Mouse (Mus musculus) myocyte (in vitro differentiated cells): ENCODE results near the gene Fhl2. TPM values are rescaled to one million over a fixed set of nuclear protein-coding genes. Genes with fewer than 3 reads are reported as not detected.

Experiments
- H3K27me3 ChIP-seq: one replicate; pipeline ENCODE4 v1.6.1; 2011; ENCODE audit not compliant: control insufficient read depth, insufficient read depth, insufficient read length
- H3K36me3 ChIP-seq: one replicate; pipeline ENCODE4 v1.6.1; 2011; ENCODE audit not compliant: control insufficient read depth, insufficient read depth
- H3K4me2 ChIP-seq: one replicate; pipeline ENCODE4 v1.6.1; 2011; ENCODE audit warnings: low read depth, control low read depth
- H3K4me3 ChIP-seq: one replicate; pipeline ENCODE4 v1.5.1; 2011; ENCODE audit warnings: mild to moderate bottlenecking, control low read depth, moderate library complexity
- H3K79me2 ChIP-seq: one replicate; pipeline ENCODE4 v1.6.1; 2011; ENCODE audit not compliant: control insufficient read depth, insufficient read depth
- H3ac ChIP-seq: one replicate; pipeline ENCODE4 v1.6.1; 2011; ENCODE audit not compliant: control insufficient read depth, insufficient read length
- CEBPB ChIP-seq: IDR thresholded peaks from 2 replicates; pipeline ENCODE4 v1.6.1; 2011; ENCODE audit warnings: mild to moderate bottlenecking, moderate library complexity; ENCODE audit not compliant: poor library complexity, insufficient read depth, severe bottlenecking
- E2F4 ChIP-seq: IDR thresholded peaks from one replicate; pipeline ENCODE4 v1.6.1; 2011; ENCODE audit warnings: mild to moderate bottlenecking, control low read depth, moderate library complexity; ENCODE audit not compliant: insufficient read depth
- MAX ChIP-seq: IDR thresholded peaks from one replicate; pipeline ENCODE4 v1.6.1; 2011; ENCODE audit warnings: low read depth, mild to moderate bottlenecking, control low read depth
- MYOD1 ChIP-seq, 3 experiments: IDR thresholded peaks; one replicate each; pipeline ENCODE4 v1.6.1; 2011; ENCODE audit warnings: control low read depth in 2 of 3, low read depth in 2 of 3, mild to moderate bottlenecking in 2 of 3, moderate library complexity in 1 of 3; ENCODE audit not compliant: insufficient read length in 2 of 3, control insufficient read depth in 1 of 3
- MYOG ChIP-seq, 3 experiments: IDR thresholded peaks; one replicate each; pipeline ENCODE4 v1.6.1; 2011; ENCODE audit warnings: control low read depth in 2 of 3, low read depth in 2 of 3, mild to moderate bottlenecking in 2 of 3; ENCODE audit not compliant: insufficient read length in 2 of 3, control insufficient read depth in 1 of 3, insufficient read depth in 1 of 3
- POLR2A ChIP-seq: IDR thresholded peaks from one replicate; pipeline ENCODE4 v1.6.1; 2011; ENCODE audit warnings: low read depth, mild to moderate bottlenecking, control low read depth, moderate library complexity; ENCODE audit not compliant: insufficient read length
- POLR2AphosphoS2 ChIP-seq: IDR thresholded peaks from one replicate; pipeline ENCODE4 v1.6.1; 2011; ENCODE audit warnings: low read depth, control low read depth; ENCODE audit not compliant: insufficient read length
- SRF ChIP-seq: IDR thresholded peaks from one replicate; pipeline ENCODE4 v1.6.1; 2011; ENCODE audit warnings: low read depth; ENCODE audit not compliant: control insufficient read depth, insufficient read length
- TCF12 ChIP-seq: IDR thresholded peaks from one replicate; pipeline ENCODE4 v1.6.1; 2011; ENCODE audit warnings: mild to moderate bottlenecking, control low read depth; ENCODE audit not compliant: poor library complexity, insufficient read depth, severe bottlenecking
- TCF3 ChIP-seq: IDR thresholded peaks from one replicate; pipeline ENCODE4 v1.6.1; 2011; ENCODE audit warnings: low read depth, control low read depth; ENCODE audit not compliant: insufficient read length
- USF1 ChIP-seq: IDR thresholded peaks from one replicate; pipeline ENCODE4 v1.6.1; 2011; ENCODE audit warnings: low read depth, mild to moderate bottlenecking, control low read depth, moderate library complexity
- polyA plus RNA-seq: library from polyadenylated mRNA; unstranded; fragments of >200 nt; fragmentation: generic; extraction: Trizol; gene quantifications from one replicate; pipeline ENCODE4 v1.2.1, GENCODE M21; 2012; ENCODE audit warnings: missing spikeins

Gene Fhl2
- polyA plus RNA-seq, 1 experiment, result 58.2 TPM

DNA sequence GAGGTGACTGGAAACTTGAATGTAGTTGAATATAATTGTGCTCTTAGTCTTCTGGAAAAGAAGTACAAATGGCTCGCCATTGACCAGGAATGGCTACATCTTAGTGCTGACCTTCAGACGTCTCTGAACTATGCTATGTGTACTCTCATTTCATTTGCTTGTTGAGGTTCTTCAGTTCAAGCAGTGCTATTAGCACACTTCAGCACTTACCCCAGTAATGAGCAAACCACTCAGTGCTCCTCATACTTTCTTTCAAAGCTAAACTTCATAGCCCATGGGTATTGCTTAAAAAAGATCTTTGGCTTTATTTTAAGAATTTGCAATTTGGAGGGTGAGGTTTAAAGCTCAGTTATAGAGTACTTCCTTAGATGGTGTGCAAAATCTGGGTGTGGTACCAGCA is 88.1 kb downstream of the Fhl2 start:
- Histone ChIP-seq H3ac (no peak overlapping the region), H3K79me2 (peaks cover 17% of the 10 kb centered on the region), H3K27me3 (no peaks in the 10 kb centered on the region), H3K36me3 (peaks cover 32% of the 10 kb centered on the region), H3K4me2 (no peak overlapping the region), H3K4me3 (no peak overlapping the region)
- no peak for TF ChIP-seq POLR2AphosphoS2

DNA sequence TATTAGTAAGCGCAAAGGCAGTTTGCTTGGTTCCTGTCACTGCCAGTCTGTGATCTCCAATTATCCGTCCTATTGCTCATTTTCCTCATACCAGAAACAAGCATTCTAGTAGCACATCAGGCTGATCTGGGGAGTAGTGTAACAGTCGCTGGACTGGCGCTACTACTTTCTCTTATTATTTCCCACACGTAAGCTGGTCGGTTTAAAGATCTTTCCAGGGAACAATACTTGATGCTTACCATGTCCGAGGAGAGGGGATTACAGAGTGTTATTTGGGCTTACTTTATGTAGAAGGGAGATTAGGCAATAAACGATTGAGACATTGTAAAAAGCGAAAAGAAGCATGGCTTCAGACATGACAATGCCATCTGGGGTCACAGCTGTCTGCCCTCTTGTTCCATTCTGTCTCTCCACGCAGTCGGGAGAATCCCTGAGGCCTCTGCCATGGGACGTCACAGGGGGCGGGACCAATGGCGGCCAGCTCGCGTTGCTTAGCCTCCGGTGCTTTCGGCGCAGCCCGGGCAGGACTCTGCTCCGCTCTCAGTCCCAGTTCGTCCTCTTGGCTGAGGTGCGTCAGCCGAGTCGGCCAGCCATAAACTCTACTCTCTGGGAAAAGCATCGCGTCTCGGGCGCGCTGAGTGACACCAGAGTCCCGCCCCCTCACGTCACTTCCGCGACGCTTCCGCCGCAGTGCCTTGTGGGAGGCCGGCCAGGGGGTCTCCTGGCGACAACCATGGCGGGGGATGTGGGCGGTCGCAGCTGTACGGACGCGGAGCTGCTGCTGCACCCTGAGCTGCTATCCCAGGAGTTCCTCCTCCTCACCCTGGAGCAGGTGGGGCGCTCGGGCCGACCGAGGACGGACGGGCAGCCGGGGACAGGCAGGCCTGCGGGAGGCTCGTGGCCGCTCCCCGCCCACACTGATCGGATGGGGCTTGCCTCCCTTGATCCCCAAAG is 98.5 kb downstream of the Fhl2 start, which contains the start of the genes Tgfbrap1 and AI597479:
Tgfbrap1 (minus strand) TSS at position 607 of the 954 bp plus-strand sequence.
AI597479 (plus strand) TSS at position 680 of the 954 bp plus-strand sequence.
- peak within 1 kb of the TSS; percentile 82 for H3K4me2 ChIP-seq
- H3K27me3 ChIP-seq, result no peaks in the 10 kb centered on the region
- peak; percentile 89 for TF ChIP-seq POLR2AphosphoS2
- TF ChIP-seq MYOD1 (IDR thresholded peaks at IDR 0.05; ENCODE audit: control insufficient read depth in 1 of 3, insufficient read length in 2 of 3, low read depth in 2 of 3), result peak; percentile 52 to 82 (median 80)
- TF ChIP-seq SRF, result peak; percentile 32
- no peak for TF ChIP-seq TCF3
- TF ChIP-seq POLR2A, result peak; percentile 89
- TF ChIP-seq E2F4, result no peak
- TF ChIP-seq MYOG (IDR thresholded peaks at IDR 0.05; ENCODE audit: control insufficient read depth in 1 of 3, insufficient read depth in 1 of 3, insufficient read length in 2 of 3, low read depth in 2 of 3), result peak; percentile 35 to 55 (median 46)
- TF ChIP-seq TCF12, result no peak
- no peak for TF ChIP-seq USF1
- no peak for TF ChIP-seq CEBPB
- peak within 1 kb of the TSS; percentile 81 for H3ac ChIP-seq
- peaks cover 39% of the 10 kb centered on the region for H3K79me2 ChIP-seq
- H3K36me3 ChIP-seq, result peaks cover 18% of the 10 kb centered on the region
- peak within 1 kb of the TSS; percentile 76 for H3K4me3 ChIP-seq

DNA sequence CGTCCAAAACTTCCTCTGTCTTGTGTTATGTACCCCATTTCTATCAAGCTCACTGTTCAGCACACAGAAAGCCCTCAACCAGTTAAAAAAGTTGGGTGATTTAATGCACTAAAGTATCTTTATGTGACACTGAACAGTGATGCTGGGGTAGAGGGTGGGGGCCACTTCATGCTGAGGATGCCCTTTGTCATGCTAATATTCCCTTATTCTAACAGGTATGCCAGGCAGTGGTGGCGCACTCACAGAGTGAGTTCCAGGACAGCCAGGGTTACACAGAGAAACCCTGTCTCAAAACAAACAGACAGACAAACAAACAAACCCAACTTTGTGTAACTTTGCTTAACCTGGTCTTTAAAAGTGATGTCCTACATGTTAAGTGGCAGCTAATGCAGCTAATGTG is 102.6 kb downstream of the Fhl2 start:
- H3K4me2 ChIP-seq, result no peak overlapping the region
- TF ChIP-seq E2F4, result no peak
- TF ChIP-seq TCF12, result no peak
- TF ChIP-seq USF1, result no peak
- TF ChIP-seq MAX, result no peak
- no peak for TF ChIP-seq TCF3
- TF ChIP-seq POLR2A, result no peak
- peaks cover 5% of the 10 kb centered on the region for H3K79me2 ChIP-seq
- H3K4me3 ChIP-seq, result no peak overlapping the region
- H3ac ChIP-seq, result no peak overlapping the region
- H3K27me3 ChIP-seq, result no peaks in the 10 kb centered on the region
- H3K36me3 ChIP-seq, result no peaks in the 10 kb centered on the region

DNA sequence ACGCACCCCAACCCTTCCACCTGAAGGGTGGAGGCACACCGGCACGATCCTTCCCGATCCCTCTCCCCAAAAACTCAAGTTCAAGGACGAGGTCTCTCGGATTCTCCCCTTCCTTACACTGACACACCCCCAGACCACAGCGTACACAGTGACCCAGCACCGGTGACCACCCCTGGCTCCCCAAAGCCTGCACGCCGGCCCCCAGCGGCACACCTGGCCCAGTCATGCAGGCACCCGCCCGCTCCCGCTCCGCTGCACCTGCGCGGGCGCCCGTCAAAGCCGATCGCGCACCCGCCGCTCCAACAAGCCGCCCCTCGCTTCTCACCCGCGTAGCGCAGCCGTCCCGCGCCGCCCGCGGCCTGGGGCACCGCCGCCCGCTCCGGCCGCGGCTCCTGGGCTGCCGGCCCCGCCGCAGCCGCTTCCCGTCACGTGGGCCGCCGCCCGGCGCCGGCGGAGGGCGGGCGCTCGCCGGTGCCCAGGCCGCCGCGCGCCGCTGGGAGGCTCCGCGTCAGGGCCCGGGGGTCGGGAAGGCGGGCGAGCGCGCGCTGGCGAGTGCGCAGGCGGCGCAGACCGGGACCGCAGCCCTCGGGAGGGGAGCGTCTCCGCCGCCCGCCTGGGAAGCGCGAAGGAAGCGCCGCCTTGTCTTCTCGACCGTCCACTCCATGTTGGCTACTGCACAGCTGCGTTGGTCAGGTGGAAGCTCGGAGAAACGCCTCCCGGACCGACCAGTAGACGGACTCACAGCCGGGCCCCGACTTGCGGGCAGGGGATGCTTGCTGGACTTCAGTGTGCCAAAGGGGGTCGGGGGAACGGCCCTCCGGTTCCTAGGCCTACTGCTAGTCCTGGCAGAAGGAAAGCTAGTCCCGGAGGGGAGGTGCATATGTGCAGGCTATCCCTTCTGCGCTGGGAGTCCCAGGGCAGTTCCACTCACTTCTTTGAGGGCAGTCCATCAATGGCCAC is 104.4 kb downstream of the Fhl2 start:
- TF ChIP-seq TCF3 (no peak), SRF (no peak), MAX (no peak), POLR2AphosphoS2 (peak; percentile 15), CEBPB (no peak), MYOG (IDR thresholded peaks at IDR 0.05; ENCODE audit: control insufficient read depth in 1 of 3, insufficient read depth in 1 of 3, insufficient read length in 2 of 3, low read depth in 2 of 3) (peak; percentile 12 to 72 (median 18)), MYOD1 (IDR thresholded peaks at IDR 0.05; ENCODE audit: control insufficient read depth in 1 of 3, insufficient read length in 2 of 3, low read depth in 2 of 3) (peak in 2 of 3 experiments; percentile 50 to 63), E2F4 (no peak), USF1 (no peak), POLR2A (peak; percentile 76)
- H3K4me3 ChIP-seq, result peak overlapping the region; percentile 56
- H3K79me2 ChIP-seq, result peaks cover 7% of the 10 kb centered on the region
- H3K4me2 ChIP-seq, result peak overlapping the region; percentile 92
- peak overlapping the region; percentile 90 for H3ac ChIP-seq
- H3K36me3 ChIP-seq, result no peaks in the 10 kb centered on the region
- no peaks in the 10 kb centered on the region for H3K27me3 ChIP-seq
